Mouse (Mus musculus): Measurements from ENCODE around the gene Diaph3. TPM values are rescaled to one million over a fixed set of nuclear protein-coding genes. Genes with fewer than 3 reads are reported as not detected.

Gene Diaph3
- polyA plus RNA-seq, 1 experiment from 2014 or later = 14.0 TPM

- no peaks in the 10 kb centered on the region for H3K36me3 ChIP-seq (replicated peaks)
- no peak overlapping the region for H3K27ac ChIP-seq
- no peak overlapping the region for H3K4me3 ChIP-seq
- H3K27me3 ChIP-seq (ENCODE audit: poor library complexity, severe bottlenecking) = no peaks in the 10 kb centered on the region
- no peaks in the 10 kb centered on the region for H3K9me3 ChIP-seq
- no peak for DNase-seq (ENCODE audit: extremely low spot score, low spot score)
- peaks cover 5% of the 10 kb centered on the region for H3K4me1 ChIP-seq
- 92% methylated on average over 7 of the region's 7 CpGs for whole genome bisulfite sequencing
Observed at GRCm38 (mm10) chr14:86646499-86647120, 494.4 kb downstream of the Diaph3 start.

- H3K4me3 ChIP-seq = no peak overlapping the region
- no peak for DNase-seq (ENCODE audit: extremely low spot score, low spot score)
- H3K4me1 ChIP-seq = peaks cover 22% of the 10 kb centered on the region
- H3K27me3 ChIP-seq (ENCODE audit: poor library complexity, severe bottlenecking) = no peaks in the 10 kb centered on the region
- no peak overlapping the region for H3K27ac ChIP-seq
- 85% methylated on average over 7 of the region's 7 CpGs for WGBS
- no peaks in the 10 kb centered on the region for H3K9me3 ChIP-seq
- H3K36me3 ChIP-seq (replicated peaks) = no peaks in the 10 kb centered on the region
Observed at GRCm38 (mm10) chr14:86642831-86643241, 498.2 kb downstream of the Diaph3 start.

GRCm38 (mm10) chr14:86641839-86642238, 499.2 kb downstream of the Diaph3 start:
- WGBS = 92% methylated on average over 3 of the region's 3 CpGs
- Histone ChIP-seq H3K27me3 (ENCODE audit: poor library complexity, severe bottlenecking) (peaks cover 5% of the 10 kb centered on the region; the same call in 1 of the 2 replicates), H3K27ac (no peak overlapping the region), H3K4me3 (no peak overlapping the region), H3K9me3 (no peaks in the 10 kb centered on the region), H3K36me3 (replicated peaks) (no peaks in the 10 kb centered on the region), H3K4me1 (peaks cover 22% of the 10 kb centered on the region)
- DNase-seq (ENCODE audit: extremely low spot score, low spot score) = no peak

GRCm38 (mm10) chr14:86640086-86640485, 500.9 kb downstream of the Diaph3 start:
- Histone ChIP-seq H3K27ac (no peak overlapping the region), H3K4me3 (no peak overlapping the region), H3K9me3 (no peaks in the 10 kb centered on the region), H3K27me3 (ENCODE audit: poor library complexity, severe bottlenecking) (peaks cover 5% of the 10 kb centered on the region; the same call in 1 of the 2 replicates), H3K36me3 (replicated peaks) (no peaks in the 10 kb centered on the region), H3K4me1 (peaks cover 22% of the 10 kb centered on the region)
- no peak for DNase-seq (ENCODE audit: extremely low spot score, low spot score)
- 59% methylated on average over 5 of the region's 5 CpGs for WGBS

GRCm38 (mm10) chr14:86635594-86636140, 505.4 kb downstream of the Diaph3 start:
- no peaks in the 10 kb centered on the region for H3K9me3 ChIP-seq
- peaks cover 11% of the 10 kb centered on the region for H3K4me1 ChIP-seq
- no peak for DNase-seq (ENCODE audit: extremely low spot score, low spot score)
- H3K36me3 ChIP-seq (replicated peaks) = no peaks in the 10 kb centered on the region
- H3K27ac ChIP-seq = no peak overlapping the region
- H3K27me3 ChIP-seq (ENCODE audit: poor library complexity, severe bottlenecking) = peaks cover 5% of the 10 kb centered on the region; the same call in 1 of the 2 replicates
- WGBS = 24% methylated on average over 6 of the region's 6 CpGs
- H3K4me3 ChIP-seq = no peak overlapping the region

- Histone ChIP-seq H3K27me3 (ENCODE audit: poor library complexity, severe bottlenecking) (peaks cover 5% of the 10 kb centered on the region; the same call in 1 of the 2 replicates), H3K27ac (no peak overlapping the region), H3K36me3 (replicated peaks) (no peaks in the 10 kb centered on the region), H3K9me3 (no peaks in the 10 kb centered on the region), H3K4me1 (peaks cover 5% of the 10 kb centered on the region), H3K4me3 (no peak overlapping the region)
- DNase-seq (ENCODE audit: extremely low spot score, low spot score) = no peak
- WGBS = 31% methylated on average over 2 of the region's 2 CpGs
Observed at GRCm38 (mm10) chr14:86635052-86635451, 506.0 kb downstream of the Diaph3 start.

GRCm38 (mm10) chr14:86633799-86634198, 507.2 kb downstream of the Diaph3 start:
- no peak for DNase-seq (ENCODE audit: extremely low spot score, low spot score)
- Histone ChIP-seq H3K27ac (no peak overlapping the region), H3K9me3 (no peaks in the 10 kb centered on the region), H3K27me3 (ENCODE audit: poor library complexity, severe bottlenecking) (peaks cover 5% of the 10 kb centered on the region; the same call in 1 of the 2 replicates), H3K36me3 (replicated peaks) (no peaks in the 10 kb centered on the region), H3K4me3 (no peak overlapping the region), H3K4me1 (no peaks in the 10 kb centered on the region; the same call in 1 of the 2 replicates)
- 56% methylated on average over 5 of the region's 5 CpGs for WGBS

- H3K27me3 ChIP-seq (ENCODE audit: poor library complexity, severe bottlenecking) = no peaks in the 10 kb centered on the region
- 92% methylated on average over 5 of the region's 5 CpGs for WGBS
- DNase-seq (ENCODE audit: extremely low spot score, low spot score) = no peak
Observed at GRCm38 (mm10) chr14:86624816-86625425, 516.1 kb downstream of the Diaph3 start.

GRCm38 (mm10) chr14:86619637-86620036, 521.4 kb downstream of the Diaph3 start:
- 67% methylated on average over 5 of the region's 5 CpGs for WGBS
- DNase-seq (ENCODE audit: extremely low spot score, low spot score) = no peak

More at GRCm38 (mm10) chr14:86624816-86625425, 516.1 kb downstream of the Diaph3 start:
- H3K36me3 ChIP-seq (replicated peaks) = no peaks in the 10 kb centered on the region
- no peaks in the 10 kb centered on the region for H3K9me3 ChIP-seq
- H3K4me3 ChIP-seq = no peak overlapping the region
- peaks cover 7% of the 10 kb centered on the region; the same call in 1 of the 2 replicates for H3K4me1 ChIP-seq
- H3K27ac ChIP-seq = no peak overlapping the region

More at GRCm38 (mm10) chr14:86619637-86620036, 521.4 kb downstream of the Diaph3 start:
- no peaks in the 10 kb centered on the region for H3K27me3 ChIP-seq (ENCODE audit: poor library complexity, severe bottlenecking)
- H3K36me3 ChIP-seq (replicated peaks) = no peaks in the 10 kb centered on the region
- H3K9me3 ChIP-seq = no peaks in the 10 kb centered on the region
- no peak overlapping the region for H3K27ac ChIP-seq
- peaks cover 12% of the 10 kb centered on the region; the same call in 1 of the 2 replicates for H3K4me1 ChIP-seq
- H3K4me3 ChIP-seq = no peak overlapping the region

Small RNA genes within 50 kb of the gene (microRNA-seq; reads per million reads assigned to microRNA genes)
- gene Gm23438 = not detected

Data from forebrain, embryonic 10.5 days (tissue).